Mouse (Mus musculus): ENCODE data around the gene Htr2a. TPM values are rescaled to one million over a fixed set of nuclear protein-coding genes. Genes with fewer than 3 reads are reported as not detected.

Htr2a gene
- polyA plus RNA-seq (2016; fragmentation: Nextera tagmentation; extraction: Ambion mirVana) = 1.1 and 1.2 TPM in 2 replicates

DNA sequence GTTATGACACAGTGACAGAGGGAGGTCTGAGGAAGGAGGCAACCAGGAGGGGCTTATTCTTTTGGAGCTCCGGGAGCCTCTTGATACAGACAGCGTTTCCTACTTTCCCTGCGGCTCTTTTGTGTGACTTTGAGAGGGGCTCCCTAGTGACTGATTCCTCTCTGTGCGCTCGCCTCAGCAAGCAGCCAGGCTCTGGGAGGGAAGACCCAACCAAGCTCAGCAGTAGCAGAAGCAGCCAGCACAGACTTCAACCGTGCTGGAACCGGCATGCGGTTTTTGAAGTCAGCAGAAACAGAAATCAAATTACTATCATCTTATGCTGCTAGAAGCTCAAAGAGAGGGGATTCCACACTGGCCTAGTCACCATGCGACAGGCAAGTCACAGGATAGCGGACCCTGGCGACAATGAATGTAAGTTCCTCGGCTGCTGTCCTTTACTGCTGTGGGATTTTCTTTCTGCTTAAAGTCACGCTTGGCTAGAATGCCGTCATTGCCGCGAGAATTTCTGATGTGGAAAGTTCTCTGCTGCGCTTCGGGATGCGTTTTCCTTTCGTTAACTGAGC lies at the start of gene Htr2a:
Htr2a (plus strand) TSS at position 22 of the 563 bp plus-strand sequence.
- Histone ChIP-seq H3K4me1 (peaks cover 22% of the 10 kb centered on the region), H3K9ac (peak within 1 kb of the TSS; percentile 46), H3K4me2 (replicated peaks) (peak within 1 kb of the TSS; percentile 73), H3K27ac (no peak within 1 kb of the TSS), H3K9me3 (replicated peaks) (no peaks in the 10 kb centered on the region), H3K27me3 (peaks cover 27% of the 10 kb centered on the region), H3K4me3 (peak within 1 kb of the TSS; percentile 36), H3K36me3 (no peaks in the 10 kb centered on the region)
- ATAC-seq (ENCODE audit: low FRiP score) = peak; percentile 66
- WGBS = under 1% methylated on average over 20 of the region's 20 CpGs

DNA sequence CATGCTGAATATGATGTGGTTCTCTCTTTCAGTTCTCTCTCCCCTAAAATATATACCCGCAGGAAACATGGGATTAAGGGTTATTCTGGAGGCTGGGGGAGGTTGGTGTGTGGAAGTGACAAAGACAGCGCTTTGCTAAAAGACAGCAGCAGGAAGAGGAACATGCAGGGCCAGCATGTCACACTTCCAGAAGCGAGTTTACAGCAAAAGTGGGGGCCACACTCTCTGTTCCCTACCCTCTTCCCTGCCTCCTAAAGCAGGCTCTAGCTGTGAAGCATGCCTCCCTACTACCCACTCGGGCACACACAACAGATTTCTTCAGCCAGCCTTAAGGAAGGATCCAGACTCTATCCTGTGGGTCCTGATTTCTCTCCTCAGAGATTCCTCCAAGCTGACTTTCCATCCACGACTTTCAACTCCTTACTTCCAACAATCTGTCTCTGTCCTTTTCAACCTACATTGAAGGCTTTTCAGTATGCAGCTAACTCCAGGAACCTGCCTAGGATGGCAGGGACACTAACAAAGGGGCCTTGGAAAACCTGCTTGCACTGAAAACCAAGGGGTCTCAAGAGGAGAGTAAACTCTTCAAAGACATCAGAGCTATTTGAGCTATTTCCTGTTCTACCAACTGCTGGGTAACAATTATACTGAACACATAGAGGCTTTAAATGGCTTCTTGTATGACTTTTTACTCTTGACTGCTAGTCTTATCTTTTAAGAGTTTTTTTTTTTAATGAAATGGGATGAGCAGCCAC lies 39.1 kb upstream of the Htr2a start:
- Histone ChIP-seq H3K9ac (no peak overlapping the region), H3K4me2 (replicated peaks) (no peak overlapping the region), H3K27me3 (no peaks in the 10 kb centered on the region), H3K27ac (no peak overlapping the region), H3K4me3 (no peak overlapping the region), H3K9me3 (replicated peaks) (no peaks in the 10 kb centered on the region), H3K4me1 (no peaks in the 10 kb centered on the region), H3K36me3 (no peaks in the 10 kb centered on the region)
- WGBS = 73% methylated on average over 5 of the region's 5 CpGs
- no peak for ATAC-seq (ENCODE audit: low FRiP score)

DNA sequence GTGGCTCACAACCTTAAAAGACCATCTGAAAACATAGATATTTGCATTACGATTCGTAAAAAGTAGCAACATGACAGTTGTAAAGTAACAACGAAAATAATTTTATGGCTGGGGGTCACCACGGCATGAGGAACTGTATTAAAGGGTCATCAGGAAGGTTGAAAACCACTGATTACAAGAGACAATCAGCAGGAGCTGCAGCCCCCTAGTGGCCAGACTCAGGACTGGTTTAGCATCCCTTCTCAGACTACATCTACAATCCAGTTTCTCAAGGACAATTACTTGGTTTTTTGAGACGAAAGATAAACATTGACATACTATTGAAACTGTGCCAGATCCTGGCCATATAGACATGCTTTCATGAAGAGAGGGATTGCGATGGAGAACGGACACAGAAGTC lies 38.1 kb upstream of the Htr2a start:
- ATAC-seq (ENCODE audit: low FRiP score) = no peak
- H3K4me2 ChIP-seq (replicated peaks) = no peak overlapping the region
- WGBS = 59% methylated on average over 7 of the region's 7 CpGs
- H3K36me3 ChIP-seq = no peaks in the 10 kb centered on the region
- no peaks in the 10 kb centered on the region for H3K9me3 ChIP-seq (replicated peaks)
- H3K4me3 ChIP-seq = no peak overlapping the region
- H3K27ac ChIP-seq = no peak overlapping the region
- no peaks in the 10 kb centered on the region for H3K27me3 ChIP-seq
- no peaks in the 10 kb centered on the region for H3K4me1 ChIP-seq
- no peak overlapping the region for H3K9ac ChIP-seq

DNA sequence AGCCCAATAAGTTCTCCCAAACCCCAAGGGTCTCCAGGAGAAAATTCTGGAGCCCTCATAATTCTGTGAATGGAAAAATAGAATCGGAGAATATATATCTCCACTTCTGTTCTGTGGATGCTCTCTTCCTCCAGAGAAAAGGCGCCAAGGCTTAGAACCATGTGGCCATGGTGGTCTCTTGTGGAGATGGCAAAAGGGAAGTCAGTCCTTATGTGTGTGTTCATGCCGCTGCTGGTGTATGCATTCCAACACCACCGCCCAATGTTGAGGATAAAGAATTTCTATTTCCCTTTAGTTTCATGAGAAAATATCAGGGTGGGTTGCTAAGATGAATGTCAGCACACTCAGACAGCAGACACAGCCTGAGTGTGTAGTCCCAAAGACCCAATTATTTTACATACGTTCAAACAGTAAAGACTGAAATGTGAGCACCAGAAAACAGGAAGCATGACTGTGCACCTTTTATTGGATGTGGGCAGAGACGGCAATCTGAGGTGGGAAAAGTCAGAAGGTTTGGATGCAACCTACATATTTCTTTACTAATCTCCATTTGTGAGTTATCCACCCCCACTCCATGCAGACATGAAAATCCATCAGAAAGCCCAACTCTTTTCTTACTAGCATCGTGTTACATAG lies 37.4 kb upstream of the Htr2a start:
- Histone ChIP-seq H3K9me3 (replicated peaks) (no peaks in the 10 kb centered on the region), H3K27ac (no peak overlapping the region), H3K4me3 (no peak overlapping the region), H3K36me3 (no peaks in the 10 kb centered on the region), H3K4me1 (no peaks in the 10 kb centered on the region), H3K9ac (no peak overlapping the region), H3K4me2 (replicated peaks) (no peak overlapping the region), H3K27me3 (no peaks in the 10 kb centered on the region)
- no peak for ATAC-seq (ENCODE audit: low FRiP score)
- WGBS = 91% methylated on average over 7 of the region's 7 CpGs

DNA sequence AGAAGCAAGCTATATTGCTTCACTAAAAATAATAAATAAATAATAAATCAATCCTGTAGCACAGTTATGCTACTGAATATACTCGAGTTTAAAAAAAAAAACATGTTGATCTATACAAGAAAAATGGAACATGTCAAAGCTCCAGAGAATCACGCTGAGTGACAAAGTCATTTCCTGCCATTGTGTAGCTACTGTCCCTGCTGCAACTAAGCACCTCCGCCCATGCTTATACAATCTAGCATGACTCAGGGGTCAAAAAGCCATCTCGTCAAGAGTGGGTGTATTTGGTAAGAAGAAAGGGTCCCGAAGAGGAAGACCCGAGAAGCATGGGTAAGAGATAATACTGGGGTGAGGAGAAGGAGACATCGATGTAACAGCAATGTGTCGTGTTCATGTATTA lies 29.3 kb upstream of the Htr2a start:
- WGBS = 87% methylated on average over 8 of the region's 8 CpGs
- no peaks in the 10 kb centered on the region for H3K9me3 ChIP-seq (replicated peaks)
- no peak overlapping the region for H3K4me2 ChIP-seq (replicated peaks)
- H3K9ac ChIP-seq = no peak overlapping the region
- no peaks in the 10 kb centered on the region for H3K36me3 ChIP-seq
- no peak overlapping the region for H3K4me3 ChIP-seq
- no peaks in the 10 kb centered on the region for H3K4me1 ChIP-seq
- H3K27ac ChIP-seq = no peak overlapping the region
- ATAC-seq (ENCODE audit: low FRiP score) = no peak
- no peaks in the 10 kb centered on the region for H3K27me3 ChIP-seq

DNA sequence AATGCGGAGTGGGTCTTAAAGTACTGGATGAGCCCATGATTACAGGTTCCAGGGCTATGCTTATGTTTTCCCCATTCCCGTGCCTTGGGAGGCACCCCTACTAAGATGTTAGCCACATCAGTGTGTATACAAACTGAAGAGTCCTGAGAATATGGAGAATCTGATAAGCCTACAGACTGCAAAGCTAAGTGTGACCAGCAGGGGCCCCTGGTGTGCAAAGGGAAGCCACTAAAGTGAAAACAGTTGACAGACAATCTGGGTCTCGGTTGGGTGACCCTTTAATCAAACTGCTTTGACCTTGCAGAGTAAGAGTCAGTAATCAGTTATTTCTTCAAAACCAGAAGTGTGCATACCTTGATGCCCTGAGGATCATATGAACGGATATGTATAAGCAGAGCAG lies 21.8 kb upstream of the Htr2a start:
- no peak for ATAC-seq (ENCODE audit: low FRiP score)
- H3K36me3 ChIP-seq = no peaks in the 10 kb centered on the region
- no peaks in the 10 kb centered on the region for H3K27me3 ChIP-seq
- H3K27ac ChIP-seq = no peak overlapping the region
- H3K9me3 ChIP-seq (replicated peaks) = peaks cover 4% of the 10 kb centered on the region; the same call in 1 of the 2 replicates
- no peak overlapping the region for H3K4me2 ChIP-seq (replicated peaks)
- no peaks in the 10 kb centered on the region for H3K4me1 ChIP-seq
- H3K4me3 ChIP-seq = no peak overlapping the region
- WGBS = 62% methylated on average over 4 of the region's 4 CpGs
- H3K9ac ChIP-seq = no peak overlapping the region

DNA sequence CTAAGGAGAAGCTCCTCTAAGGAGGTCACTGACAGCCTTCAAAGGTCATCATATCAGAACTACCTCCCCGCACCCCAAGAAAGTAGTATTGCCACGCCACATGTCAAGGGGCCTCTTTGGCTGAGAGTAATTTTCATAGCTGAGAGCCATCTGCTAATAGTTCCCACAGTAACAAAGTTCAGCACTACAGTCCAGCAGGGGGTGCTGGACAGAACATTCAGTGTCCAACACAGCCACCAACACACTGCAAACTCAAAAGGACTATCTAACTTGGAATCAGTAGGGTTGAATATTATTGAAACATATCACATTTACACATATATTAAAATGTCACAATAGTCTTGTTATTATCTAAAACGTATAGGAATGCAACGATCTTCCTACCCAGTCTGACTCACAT lies 2.6 kb upstream of the Htr2a start:
- Histone ChIP-seq H3K27me3 (peaks cover 24% of the 10 kb centered on the region), H3K4me1 (peaks cover 19% of the 10 kb centered on the region), H3K9me3 (replicated peaks) (no peaks in the 10 kb centered on the region), H3K4me3 (no peak overlapping the region), H3K4me2 (replicated peaks) (no peak overlapping the region), H3K36me3 (no peaks in the 10 kb centered on the region), H3K27ac (no peak overlapping the region), H3K9ac (no peak overlapping the region)
- WGBS = 80% methylated on average over 4 of the region's 4 CpGs
- no peak for ATAC-seq (ENCODE audit: low FRiP score)

DNA sequence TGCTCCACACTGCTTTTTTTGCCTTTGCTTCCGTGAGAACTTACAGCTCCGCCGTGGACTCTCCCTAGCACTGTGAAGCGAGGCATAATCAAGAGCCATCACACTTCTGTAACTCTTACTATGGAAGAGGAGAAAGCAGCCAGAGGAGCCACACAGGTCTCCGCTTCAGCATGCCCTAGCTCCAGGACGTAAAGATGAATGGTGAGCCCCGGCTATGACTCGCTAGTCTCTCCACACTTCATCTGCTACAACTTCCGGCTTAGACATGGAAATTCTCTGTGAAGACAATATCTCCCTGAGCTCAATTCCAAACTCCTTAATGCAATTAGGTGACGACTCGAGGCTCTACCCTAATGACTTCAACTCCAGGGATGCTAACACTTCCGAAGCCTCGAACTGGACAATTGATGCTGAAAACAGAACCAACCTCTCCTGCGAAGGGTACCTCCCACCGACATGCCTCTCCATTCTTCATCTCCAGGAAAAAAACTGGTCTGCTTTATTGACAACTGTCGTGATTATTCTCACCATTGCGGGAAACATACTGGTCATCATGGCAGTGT lies 1.1 kb downstream of the Htr2a start:
- peaks cover 22% of the 10 kb centered on the region for H3K4me1 ChIP-seq
- no peaks in the 10 kb centered on the region for H3K9me3 ChIP-seq (replicated peaks)
- peaks cover 27% of the 10 kb centered on the region for H3K27me3 ChIP-seq
- ATAC-seq (ENCODE audit: low FRiP score) = no peak
- no peaks in the 10 kb centered on the region for H3K36me3 ChIP-seq
- H3K4me3 ChIP-seq = peak overlapping the region; percentile 36
- peak overlapping the region; percentile 73 for H3K4me2 ChIP-seq (replicated peaks)
- 12% methylated on average over 17 of the region's 17 CpGs for WGBS
- no peak overlapping the region for H3K9ac ChIP-seq
- no peak overlapping the region for H3K27ac ChIP-seq

DNA sequence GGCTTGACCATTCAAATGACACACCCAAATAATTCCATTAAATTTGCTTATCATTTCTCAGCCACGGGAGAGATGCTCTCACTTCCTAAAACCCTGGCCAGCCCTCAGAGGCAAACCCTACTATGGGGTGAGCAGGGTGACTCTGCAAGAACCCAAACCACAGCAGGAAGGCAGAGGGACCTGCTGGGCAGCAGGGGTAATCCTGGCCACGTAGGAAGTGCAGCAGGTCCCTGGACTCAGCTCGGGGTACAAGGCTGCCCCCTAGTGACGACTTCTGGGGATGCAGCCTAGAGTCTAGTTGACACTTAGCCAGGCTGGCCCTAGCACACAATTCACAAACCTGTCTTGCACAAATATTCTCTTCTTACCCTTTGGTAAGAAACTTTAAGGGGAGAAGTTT lies 2.7 kb downstream of the Htr2a start:
- ATAC-seq (ENCODE audit: low FRiP score) = 0 out of 2 replicates have a peak, but pooled peaks have one; percentile 43
- H3K27me3 ChIP-seq = peaks cover 27% of the 10 kb centered on the region
- no peak overlapping the region for H3K27ac ChIP-seq
- no peaks in the 10 kb centered on the region for H3K36me3 ChIP-seq
- no peaks in the 10 kb centered on the region for H3K9me3 ChIP-seq (replicated peaks)
- 1% methylated on average over 4 of the region's 4 CpGs for WGBS
- H3K4me2 ChIP-seq (replicated peaks) = peak overlapping the region; percentile 39
- H3K4me1 ChIP-seq = peaks cover 22% of the 10 kb centered on the region
- H3K4me3 ChIP-seq = 0 out of 2 replicates have a peak overlapping the region, but pooled peaks have one; percentile 8
- no peak overlapping the region for H3K9ac ChIP-seq

DNA sequence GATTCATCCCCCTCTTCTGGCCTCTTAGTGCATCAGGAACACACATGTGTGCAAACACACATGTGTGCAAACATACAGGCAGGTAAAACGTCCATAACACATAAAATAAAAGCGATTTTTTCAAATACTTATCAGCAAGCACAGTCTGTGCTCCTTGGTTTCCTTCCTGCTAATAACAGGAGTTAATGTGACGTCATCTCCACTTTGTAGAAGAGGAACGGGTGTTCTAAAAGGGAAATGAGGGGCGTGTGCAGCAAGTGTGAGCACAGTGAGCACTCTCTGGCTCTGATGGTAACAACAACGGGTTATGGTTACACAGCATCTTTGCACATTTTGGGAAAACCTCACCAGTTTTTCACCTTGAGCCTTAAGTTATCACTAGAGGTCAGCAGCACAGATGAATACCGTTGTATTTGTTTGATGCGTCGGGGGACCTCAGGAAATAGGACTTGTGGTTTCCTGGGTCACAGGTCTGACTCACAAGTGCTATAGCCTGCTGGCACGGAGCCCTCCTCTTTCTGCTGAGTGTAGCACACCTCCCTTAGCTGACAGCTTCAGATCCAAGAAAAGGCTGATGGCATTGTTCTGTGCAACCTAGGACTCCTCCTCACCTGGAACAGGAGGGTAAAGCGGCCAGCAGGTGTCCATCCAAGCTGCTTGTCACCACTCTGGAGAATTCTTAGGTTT lies 5.6 kb downstream of the Htr2a start:
- H3K9me3 ChIP-seq (replicated peaks) = no peaks in the 10 kb centered on the region
- peaks cover 16% of the 10 kb centered on the region for H3K27me3 ChIP-seq
- H3K9ac ChIP-seq = no peak overlapping the region
- H3K36me3 ChIP-seq = no peaks in the 10 kb centered on the region
- ATAC-seq (ENCODE audit: low FRiP score) = no peak
- no peak overlapping the region for H3K27ac ChIP-seq
- peaks cover 14% of the 10 kb centered on the region for H3K4me1 ChIP-seq
- H3K4me2 ChIP-seq (replicated peaks) = no peak overlapping the region
- H3K4me3 ChIP-seq = no peak overlapping the region
- WGBS = 75% methylated on average over 11 of the region's 11 CpGs

DNA sequence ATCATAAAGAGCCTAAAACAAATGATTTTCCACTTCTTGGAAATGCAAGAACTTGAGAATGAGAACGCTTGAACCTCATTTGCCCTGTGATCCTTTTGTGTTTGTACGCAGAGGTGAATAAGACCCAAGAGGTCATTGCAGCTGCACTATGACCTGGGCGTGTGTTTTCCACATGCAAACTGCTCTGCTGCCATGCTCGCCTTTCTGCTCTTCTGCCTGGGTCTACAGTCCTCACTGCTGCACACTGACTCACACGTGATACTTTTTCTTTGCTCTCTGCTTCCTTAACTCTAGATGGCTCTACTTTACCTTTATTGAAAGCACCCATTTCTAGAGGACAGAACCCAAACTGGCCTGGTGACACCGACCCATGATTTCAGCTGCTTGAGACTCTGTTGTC lies 9.4 kb downstream of the Htr2a start:
- no peaks in the 10 kb centered on the region for H3K9me3 ChIP-seq (replicated peaks)
- WGBS = 79% methylated on average over 6 of the region's 6 CpGs
- no peak overlapping the region for H3K27ac ChIP-seq
- H3K9ac ChIP-seq = no peak overlapping the region
- no peaks in the 10 kb centered on the region for H3K27me3 ChIP-seq
- H3K4me3 ChIP-seq = no peak overlapping the region
- ATAC-seq (ENCODE audit: low FRiP score) = no peak
- no peak overlapping the region for H3K4me2 ChIP-seq (replicated peaks)
- no peaks in the 10 kb centered on the region for H3K4me1 ChIP-seq
- H3K36me3 ChIP-seq = no peaks in the 10 kb centered on the region

DNA sequence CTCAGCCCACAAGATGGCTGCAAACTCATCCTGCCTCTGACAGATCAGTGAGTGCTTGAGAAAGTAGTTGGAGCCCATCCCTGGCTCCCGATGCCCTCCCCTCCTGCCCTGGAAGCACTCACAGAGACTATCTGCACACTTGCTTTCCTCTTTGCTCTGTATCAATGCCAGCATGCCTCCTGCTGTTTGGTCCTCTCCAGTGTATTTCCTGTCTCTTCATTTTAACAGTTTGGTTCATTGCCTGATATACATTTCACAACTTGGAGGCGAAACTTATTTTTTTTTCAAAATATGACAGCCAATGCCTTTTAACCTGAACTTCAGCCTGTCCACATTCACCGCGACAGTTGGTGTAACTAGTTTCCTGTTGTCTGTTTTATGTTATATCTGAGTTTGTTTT lies 11.0 kb downstream of the Htr2a start:
- no peak overlapping the region for H3K4me3 ChIP-seq
- no peaks in the 10 kb centered on the region for H3K36me3 ChIP-seq
- H3K4me2 ChIP-seq (replicated peaks) = no peak overlapping the region
- 80% methylated on average over 4 of the region's 4 CpGs for WGBS
- no peaks in the 10 kb centered on the region for H3K27me3 ChIP-seq
- no peaks in the 10 kb centered on the region for H3K9me3 ChIP-seq (replicated peaks)
- ATAC-seq (ENCODE audit: low FRiP score) = no peak
- H3K4me1 ChIP-seq = no peaks in the 10 kb centered on the region
- H3K27ac ChIP-seq = no peak overlapping the region
- no peak overlapping the region for H3K9ac ChIP-seq
